Mouse (Mus musculus) embryo, embryonic 10 days (tissue): ENCODE data around the gene Lats1.
A peak's percentile ranks its signal among the peaks of the same experiment; 100 is the strongest.

Experiments
- DNase-seq: peaks from one replicate; pipeline ENCODE4 v3.0.0-alpha.2; 2015; ENCODE audit warnings: low spot score

The Lats1 gene

DNA sequence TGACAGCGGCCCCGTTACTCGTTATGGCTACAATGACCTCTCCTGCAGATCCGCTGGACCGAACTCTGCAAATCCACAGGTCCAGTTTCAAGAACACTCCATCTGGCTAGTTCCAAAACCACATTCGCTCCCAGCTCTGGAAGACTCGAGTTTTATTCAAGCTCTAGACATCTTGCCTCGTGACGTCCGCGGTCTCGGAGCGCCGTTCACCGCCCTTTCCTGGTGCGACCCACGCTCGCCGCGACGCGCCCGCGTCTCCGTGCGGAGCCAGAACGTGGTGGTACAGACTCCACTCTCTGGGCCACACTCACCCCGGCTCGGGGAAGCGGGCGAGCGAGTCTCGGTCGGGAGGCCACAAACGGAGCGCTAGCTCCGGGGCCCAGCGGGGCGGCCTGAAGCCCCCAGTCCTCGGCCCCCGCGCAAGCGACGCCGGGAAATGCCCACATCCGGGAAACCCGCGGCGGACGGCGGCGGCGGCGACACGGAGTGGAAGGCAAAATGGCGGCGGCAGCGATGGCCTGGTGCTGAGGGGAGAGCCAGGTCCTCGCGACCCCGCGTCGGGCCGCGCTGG lies at the start of gene Lats1, which contains the start of gene Pcmt1:
Lats1 (plus strand) TSS at position 484 of the 571 bp plus-strand sequence.
Pcmt1 (minus strand) TSS at position 406 of the 571 bp plus-strand sequence.
- peak; percentile 86 for DNase-seq

DNA sequence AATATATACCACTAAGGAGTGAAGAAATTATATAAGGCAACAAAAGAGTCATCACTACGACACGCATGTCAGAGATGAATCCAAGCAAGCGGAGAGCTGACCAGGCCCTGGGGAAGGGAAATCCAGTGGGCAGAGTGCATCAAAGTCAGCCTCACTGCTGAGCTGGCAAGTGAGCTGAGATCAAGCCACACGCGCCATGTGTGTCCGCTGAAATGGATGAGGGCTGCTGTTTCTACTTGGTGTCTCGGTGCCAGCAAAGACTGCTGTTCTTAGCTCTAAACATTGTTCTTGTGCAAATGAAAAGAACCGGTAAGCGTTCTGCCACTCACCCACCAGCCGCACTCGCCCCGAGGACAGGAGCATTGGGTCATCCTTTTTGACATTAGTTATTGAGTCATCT lies 40.6 kb upstream of the Lats1 start:
- DNase-seq: no peak

DNA sequence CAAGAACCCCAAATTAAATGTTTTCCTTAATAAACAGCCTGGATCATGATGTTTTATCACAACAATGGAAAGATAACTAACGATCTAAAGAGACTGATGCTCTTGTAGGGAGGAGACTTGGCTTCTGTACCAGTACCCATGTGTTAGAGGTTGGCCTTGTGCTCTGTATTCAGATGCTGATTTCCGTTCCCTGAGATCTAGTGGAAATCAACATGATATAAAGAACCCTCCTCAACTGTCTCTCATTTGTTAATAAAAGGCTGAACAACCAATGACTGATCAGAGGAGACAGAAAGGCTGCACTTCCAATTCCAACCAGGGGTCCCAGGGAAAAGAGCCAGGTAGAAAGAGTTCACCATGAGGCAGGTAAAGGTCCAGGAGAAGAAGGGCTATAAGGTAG lies 35.1 kb upstream of the Lats1 start:
- no peak for DNase-seq

DNA sequence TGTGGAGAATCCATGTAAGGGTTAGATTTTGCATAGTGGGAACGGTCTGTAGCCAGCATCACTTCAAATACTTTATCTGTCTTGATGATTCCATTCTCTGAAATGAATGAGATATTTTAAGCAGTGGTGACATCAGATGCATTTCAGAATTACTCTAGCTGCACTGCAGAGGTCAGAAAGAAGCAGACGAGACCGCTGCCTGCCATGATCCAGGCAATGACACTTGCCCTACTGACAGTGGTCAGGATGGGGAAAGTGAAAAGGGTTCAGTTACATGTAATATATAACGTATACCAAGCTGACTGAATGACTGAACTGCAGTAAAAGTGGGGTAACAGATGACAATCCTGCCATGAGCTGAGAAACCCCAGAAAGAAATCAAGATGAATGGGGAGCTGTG lies 32.0 kb upstream of the Lats1 start:
- no peak for DNase-seq

DNA sequence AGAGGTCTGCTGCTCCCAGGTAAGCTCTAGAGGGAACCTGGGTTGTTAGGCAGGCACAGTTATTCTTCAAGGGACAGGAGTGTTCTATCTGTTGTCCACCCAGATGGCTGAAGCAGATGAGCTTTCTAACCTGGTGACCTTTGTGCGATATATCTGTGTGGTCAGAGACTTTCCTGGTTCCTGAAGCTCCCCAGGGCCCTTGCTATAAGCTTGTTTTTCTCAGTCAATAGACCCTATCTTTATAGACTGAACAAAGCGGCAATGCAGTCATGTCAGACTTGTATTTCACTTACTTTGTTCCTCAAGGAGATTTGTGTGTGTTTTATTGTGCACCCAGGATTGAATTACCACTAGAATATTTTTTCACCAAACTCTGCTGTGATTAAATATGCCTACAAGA lies 30.0 kb upstream of the Lats1 start:
- DNase-seq: no peak

DNA sequence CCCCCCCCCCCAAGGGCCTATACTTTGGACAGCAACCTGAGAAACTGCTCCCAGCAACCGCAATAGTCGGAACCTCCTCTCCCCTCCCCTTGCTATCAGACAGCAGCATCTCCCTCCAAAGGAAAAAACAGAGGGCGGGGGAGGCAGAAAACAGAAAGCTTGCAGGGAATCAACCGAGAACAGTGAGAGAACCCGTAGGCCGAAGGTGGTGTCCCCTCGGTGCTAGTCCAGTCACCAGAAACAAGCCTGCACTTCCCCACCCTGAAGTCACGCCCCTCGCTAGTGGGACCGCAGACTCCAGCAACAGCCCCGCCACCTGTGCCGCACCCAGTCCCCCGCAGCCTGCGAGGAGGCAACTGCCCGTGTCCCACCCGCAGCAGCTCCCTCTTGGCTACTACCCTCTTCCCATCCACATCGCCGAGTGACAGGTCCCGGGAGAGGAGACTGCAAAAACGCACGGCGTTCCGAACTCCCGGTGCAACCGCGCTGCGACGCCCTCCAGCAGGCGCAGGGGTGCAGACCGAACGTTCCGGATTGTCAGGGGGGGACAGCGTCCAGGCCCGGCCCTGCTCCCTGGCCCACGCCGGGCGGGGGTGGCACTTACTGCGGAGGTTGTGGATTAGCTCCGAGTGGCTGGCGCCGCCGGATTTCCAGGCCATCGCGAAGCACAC lies 18.4 kb upstream of the Lats1 start:
- DNase-seq: peak; percentile 78

DNA sequence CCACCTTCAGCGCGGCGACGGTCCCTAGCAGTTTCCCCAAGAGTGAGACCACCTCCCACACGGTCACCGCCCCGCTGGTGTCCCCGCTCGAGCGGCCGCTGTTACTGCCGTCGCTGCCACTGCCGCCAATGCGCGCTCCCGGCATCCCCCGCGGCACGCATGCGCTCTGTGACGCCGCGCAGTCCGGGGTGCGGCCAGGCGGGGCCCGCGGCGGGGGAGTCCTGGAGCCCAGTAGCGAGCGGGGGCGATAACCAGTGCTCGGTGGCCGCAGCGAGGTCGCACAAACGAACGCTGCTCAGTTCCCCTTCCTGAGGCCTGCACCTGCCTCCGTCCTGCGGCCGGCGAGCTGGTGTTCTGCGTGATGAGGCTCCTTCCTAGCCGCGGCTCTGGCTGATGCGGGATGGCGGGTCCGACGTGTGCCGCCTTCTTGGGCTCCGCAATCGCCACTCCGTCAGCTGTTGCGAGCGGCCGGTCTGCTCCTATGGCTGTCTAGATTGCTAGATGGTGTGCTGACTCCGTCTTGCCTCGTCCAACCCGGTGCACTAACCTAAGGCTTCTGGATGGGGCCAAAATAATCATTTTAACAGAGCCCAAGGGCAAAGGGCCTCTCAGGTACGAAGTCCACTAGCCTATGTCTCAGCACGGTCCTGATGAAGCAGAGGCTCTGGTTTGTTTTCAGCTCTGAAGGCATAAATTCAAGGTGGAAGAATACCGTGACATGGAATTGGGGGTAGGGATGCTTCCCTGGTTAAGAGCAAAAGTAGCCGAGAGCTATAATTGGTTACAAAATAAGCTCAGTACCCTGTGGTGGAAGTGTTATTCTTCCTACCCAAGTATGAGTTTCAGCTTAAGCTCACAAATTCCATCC lies 17.6 kb upstream of the Lats1 start:
- peak; percentile 94 for DNase-seq

DNA sequence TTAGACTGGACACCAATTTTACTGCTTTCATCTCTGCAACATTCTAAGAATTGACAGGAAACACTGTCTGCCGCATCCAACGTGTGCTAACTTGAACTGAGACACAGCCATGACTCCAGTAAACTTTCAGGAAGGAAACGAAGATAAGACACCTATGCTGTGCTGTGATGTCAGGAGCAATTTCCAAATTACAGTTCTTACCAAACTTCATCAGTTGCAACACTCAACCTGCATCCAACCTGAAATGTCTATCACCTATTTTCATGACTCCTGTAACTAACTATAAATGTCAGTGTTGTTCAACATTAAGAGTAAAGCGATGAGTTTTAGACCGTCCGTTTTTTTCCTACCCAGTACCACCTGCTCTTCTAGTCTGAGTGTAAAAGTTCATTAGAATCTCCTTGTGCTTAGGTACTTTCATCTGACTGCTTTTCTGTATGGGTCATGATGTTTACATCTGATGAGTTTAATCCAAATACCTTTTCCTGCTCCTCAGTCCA lies 16.9 kb upstream of the Lats1 start:
- no peak for DNase-seq

DNA sequence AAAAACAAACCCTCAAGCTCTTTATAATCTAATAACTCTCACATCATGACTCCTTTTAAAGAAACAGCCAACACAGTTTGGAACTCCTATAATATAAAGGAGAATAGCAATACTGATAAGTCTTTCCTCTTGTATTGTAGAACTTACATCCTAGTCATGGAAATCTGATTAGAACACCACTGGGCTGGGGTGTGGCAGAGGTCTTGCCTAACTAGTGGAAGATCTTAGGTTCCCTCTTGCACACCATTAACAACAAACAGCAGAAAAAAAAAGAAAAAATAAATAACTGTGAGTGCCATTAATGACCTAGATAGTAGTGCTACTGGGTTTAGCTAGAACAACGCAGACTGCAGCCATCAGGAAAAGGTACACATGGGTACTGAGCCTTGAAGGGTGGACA lies 16.1 kb upstream of the Lats1 start:
- DNase-seq: no peak

DNA sequence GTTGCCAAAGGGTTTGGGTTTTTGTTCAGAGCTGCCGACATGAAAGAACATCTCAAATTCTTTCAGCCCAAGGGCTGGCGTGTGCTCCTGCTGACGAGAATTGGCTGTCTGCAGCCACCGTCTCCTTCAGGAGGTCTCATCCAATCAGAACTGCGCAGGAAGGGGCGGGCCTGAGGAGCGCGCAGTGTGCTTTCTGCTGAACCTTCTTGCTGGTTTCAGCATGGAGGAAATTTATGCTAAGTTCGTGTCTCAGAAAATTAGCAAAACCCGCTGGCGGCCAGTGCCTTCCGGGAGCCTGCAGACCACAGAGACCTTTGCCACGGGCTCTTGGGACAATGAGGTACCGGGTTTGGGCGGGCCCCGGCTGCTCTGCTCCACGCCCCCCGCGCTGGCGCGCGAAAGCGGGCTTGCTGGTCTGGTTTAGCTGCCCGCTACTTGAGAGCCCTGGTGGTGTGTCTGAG lies 13.6 kb upstream of the Lats1 start, which contains the start of gene Nup43:
Nup43 (plus strand) TSS at position 162 of the 461 bp plus-strand sequence.
- DNase-seq: peak; percentile 96

DNA sequence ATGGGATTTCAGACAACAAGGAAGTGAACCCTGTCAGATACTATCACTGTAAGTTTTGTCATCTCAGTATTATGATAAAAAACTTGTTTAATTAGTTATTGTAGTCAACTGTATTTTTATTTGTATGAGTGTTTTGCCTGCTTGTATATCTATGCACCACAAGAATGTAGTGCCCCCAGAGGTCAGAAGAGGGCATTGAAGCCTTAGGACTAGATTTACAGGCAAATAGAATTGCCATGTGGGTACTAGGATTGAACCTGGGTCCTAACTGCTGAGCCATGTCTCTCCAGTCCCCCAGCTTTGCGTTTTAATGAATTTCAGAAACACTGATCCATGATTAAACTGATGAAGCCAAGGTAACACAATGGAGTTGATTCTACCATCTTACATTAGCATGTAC lies 7.3 kb upstream of the Lats1 start:
- DNase-seq: peak; percentile 57

DNA sequence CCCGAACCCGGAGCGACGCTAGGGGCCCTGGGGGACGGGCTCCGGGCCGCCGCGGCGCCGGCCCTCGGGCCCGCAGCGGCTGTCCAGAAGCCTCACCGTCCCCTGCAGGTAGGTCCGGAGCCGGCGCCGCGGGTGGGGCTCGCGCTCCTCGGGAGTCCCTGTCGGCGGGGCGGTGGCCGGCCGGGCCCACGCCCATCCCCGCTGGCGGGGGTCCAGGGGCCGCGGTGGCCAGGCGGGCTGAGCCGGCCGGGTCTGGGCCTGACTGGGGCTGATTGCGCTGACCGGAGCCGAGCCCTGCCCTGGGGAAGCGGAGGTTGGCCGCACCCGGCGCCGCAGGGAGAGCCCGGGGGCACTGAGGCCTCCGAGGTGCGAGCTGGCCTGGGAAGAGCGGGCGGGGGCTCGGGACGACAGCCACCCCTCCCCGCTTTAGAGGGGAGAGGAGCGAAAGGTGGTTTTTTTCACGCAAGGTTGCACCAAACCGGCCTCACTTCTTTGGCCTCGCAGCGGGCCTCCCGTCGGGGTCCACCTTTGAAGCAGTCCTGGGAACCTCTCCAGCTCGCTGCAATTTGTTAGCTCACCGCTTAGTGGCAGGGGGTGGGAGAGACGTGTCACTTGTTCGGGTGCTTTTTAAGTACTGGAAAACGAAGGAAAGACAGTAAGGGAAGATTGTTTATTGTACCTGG lies 470 bp downstream of the Lats1 start:
- peak; percentile 71 for DNase-seq

DNA sequence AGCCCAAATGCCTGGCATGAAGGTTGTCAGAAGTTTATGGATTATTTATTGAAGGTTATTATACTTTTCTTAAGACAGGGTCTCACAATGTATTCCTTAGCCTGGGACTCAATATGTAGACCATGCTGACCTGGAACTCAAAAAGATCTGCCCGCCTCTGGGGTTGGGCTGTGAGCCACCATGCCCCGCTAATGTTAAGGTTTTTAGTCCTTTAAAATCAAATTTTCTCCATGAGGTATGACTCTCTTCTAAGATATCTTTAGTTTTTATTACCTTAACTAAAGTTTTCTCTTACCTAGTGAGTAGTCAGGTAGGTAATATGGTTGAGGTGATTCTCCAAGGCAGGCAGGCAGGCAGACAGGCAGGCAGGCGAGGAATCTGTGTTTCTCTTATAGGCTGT lies 1.2 kb downstream of the Lats1 start:
- no peak for DNase-seq

DNA sequence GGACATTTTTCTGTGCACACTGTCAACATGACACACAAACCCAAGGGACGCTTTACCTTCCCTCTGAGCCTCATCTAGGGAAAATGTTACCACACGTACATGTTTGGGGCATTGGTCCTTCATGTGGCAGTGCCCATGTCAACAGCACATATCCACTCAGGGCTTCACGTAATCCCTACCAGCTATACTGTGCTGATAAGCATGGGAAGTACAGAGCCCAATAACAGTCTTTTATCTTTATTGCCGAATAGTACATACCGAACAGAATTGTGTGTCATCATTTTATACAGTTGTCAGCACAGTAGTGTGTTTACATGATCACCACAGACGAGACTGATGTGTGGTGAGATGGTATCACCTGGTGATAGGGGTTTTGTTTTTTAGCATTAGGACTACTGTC lies 5.9 kb downstream of the Lats1 start:
- DNase-seq: no peak

DNA sequence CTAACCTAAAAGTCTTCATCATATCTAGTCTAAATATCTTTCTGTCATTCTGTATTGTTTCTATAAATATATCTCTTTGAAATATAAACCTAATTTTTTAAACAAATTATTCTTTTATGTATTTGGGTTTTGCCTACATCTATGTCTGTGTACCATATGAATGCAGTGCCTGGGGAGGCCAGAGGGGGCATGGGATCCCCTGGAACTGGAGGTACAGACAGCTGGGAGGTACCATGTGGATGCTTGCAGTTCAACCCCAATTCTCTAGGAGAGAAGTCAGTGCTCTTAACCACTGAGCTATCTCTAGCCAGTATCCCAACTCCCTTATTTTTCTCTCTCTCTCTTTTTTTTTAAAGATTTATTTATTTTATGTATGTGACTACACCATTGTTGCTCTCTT lies 14.3 kb downstream of the Lats1 start:
- DNase-seq: no peak

DNA sequence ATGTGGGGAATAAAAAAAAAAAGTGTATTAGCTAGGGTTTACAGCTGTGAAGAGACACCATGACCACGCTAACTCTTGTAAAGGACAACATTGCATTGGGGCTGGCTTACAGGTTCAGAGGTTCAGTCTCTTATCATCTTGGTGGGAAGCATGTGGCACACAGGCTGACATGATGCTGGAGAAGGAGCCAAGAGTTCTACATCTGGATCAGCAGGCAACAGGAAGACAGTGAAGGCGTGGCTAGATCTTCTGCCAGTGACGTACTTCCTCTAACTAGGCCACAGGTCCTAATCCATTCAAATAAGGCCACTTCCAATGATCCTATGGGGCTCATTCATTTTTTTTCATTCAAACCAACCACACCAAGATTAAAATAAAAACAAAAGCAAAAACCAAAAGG lies 19.1 kb downstream of the Lats1 start:
- DNase-seq: no peak

DNA sequence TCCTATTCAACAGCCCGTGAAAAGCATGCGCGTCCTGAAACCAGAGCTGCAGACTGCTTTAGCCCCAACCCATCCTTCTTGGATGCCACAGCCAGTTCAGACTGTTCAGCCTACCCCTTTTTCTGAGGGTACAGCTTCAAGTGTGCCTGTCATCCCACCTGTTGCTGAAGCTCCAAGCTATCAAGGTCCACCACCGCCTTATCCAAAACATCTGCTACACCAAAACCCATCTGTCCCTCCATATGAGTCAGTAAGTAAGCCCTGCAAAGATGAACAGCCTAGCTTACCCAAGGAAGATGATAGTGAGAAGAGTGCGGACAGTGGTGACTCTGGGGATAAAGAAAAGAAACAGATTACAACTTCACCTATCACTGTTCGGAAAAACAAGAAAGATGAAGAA lies 21.6 kb downstream of the Lats1 start:
- DNase-seq: no peak

DNA sequence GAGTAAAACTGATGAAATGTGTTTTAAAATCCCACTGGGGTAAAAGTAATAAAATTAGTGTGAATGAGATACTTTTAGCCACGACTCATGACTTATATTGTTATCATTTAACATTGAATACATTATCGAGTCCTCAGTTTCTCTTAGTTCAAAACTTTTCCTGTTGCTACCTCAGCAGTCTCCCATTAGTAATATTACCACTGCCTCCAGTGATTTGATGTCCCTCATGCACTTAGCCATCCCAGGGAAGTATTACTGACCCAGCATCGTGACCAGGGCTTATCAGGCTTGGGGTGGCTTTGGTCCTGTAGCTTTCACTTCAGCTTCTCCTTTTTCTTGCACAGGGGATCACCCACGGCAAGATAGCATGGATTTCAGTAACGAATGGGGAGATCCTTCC lies 29.1 kb downstream of the Lats1 start:
- no peak for DNase-seq

DNA sequence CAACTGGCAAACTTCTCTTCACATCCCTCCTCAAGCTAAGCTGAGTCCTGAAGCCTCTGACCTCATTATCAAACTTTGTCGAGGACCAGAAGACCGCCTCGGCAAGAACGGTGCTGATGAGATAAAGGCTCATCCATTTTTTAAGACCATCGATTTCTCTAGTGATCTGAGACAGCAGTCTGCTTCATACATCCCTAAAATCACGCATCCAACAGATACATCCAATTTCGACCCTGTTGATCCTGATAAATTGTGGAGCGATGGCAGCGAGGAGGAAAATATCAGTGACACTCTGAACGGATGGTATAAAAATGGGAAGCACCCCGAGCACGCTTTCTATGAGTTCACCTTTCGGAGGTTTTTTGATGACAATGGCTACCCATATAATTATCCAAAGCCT lies 31.5 kb downstream of the Lats1 start:
- no peak for DNase-seq

DNA sequence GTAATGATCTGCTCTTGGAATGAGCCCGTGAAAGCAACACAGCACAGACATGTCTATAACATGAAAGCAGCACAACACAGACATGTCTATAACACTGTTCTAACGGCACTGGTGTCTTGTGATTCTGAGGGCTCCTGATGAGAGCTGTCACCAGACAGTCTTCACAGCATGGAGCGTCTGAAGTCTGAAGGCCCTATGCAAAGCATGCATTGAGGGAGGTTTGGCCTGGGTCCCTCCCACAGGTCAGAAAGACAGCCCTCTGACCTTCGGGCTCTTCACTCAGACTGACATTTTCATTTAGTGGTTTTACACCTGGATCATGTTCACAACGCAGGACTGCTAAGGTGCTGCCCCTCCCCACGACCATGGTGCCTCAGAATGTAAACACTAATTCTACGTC lies 34.0 kb downstream of the Lats1 start:
- DNase-seq: no peak

DNA sequence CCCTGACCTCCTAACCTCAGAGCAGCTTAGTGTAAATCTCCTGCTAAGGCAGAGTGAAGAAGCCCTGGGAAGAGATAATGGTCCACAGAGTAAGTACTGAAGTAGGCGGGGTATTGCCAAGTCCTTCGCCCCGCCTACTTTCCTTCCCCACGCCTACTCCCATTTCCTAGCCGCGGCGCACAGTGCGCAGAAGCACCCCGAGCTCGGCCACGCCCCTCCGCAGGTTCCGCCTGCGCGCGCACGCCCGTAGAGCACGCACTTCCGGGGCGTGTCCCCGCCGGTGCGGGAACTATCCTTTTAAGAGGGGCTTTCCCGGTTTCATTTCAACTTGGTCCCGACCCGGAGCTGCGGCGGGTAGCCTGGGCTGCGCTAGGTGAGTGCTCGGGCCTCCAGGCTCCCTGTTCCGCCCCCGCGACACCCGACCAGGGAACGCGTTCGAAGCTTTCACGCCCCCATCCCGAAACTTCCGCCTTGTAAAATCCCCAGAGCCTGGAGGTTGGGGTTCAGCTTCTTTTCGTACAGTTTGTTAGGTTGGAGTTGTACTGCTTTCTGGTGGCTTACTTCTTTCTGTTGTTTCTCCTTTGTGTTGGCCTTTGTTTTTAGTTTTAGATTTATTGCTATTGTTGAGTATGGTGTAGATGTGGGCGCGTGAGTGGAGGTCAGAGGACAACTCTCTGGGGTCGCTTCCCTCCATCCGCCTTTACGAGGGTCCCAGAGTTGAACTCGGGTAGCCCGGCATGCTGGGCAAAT lies 44.9 kb downstream of the Lats1 start, which contains the start of gene Katna1:
Katna1 (plus strand) TSS at position 250 of the 750 bp plus-strand sequence.
- peak; percentile 99 for DNase-seq

DNA sequence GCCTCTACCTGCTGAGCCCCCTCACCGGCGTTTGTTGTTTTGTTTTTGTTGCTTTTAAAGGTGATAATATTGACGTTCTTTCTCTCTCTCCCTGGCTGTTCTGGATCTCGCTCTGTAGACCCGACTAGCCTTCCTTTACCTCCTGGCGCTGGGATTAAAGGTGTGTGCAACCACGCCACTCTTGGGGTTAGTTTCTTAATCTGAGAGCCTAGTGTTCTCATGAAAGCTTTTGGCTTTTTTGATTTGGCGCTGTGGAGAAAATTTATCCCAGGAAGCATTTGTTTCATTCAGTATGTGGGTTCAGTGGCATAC lies 45.4 kb downstream of the Lats1 start:
- DNase-seq: no peak
